In genomic region chr11:54927346-54928140, GRCm38 (mm10) we compare ENCODE assay signal across 9 mouse cellular contexts. TPM values are rescaled to one million over a fixed set of nuclear protein-coding genes. Genes with fewer than 3 reads are reported as not detected.
DNase-seq lines count a peak whose midpoint lies in the region; ATAC-seq and TF ChIP-seq lines count a peak whose summit lies in the region.
"Had no signal": no experiment of that assay in that cellular context is flagged by ENCODE, and none has a peak within 500 bp of the region (broad histone marks: within the 10 kb centered on the region; RNA-seq: fewer than 3 reads in every experiment).

No protein-coding gene starts in this region.

- peak; percentile 56 for DNase-seq in forebrain, embryonic 10.5 days (ENCODE audit: extremely low spot score, low spot score)
- peak; percentile 83 to 87 for DNase-seq in heart, postnatal 10 days
- DNase-seq in layer of hippocampus, adult 9-10 months (ENCODE audit: low spot score): peak; percentile 29
- peak; percentile 63 for DNase-seq in lung, postnatal 25 days (ENCODE audit: low spot score)
- DNase-seq in skeletal muscle tissue, adult 2 months (ENCODE audit: low read depth, low spot score): peak; percentile 79

- H3K27me3 ChIP-seq in forebrain, embryonic 10.5 days (ENCODE audit: poor library complexity, severe bottlenecking): no peaks in the 10 kb centered on the region
- H3K27me3 ChIP-seq in forebrain, embryonic 15.5 days: no peaks in the 10 kb centered on the region
- H3K27me3 ChIP-seq: liver, embryonic 15.5 days had no signal

- intact Hi-C loops in heart, postnatal 10 days (cut with DNase I): loop anchor here (1.0 to 5.0 kb wide), 3 partner anchors 48 to 230 kb away; no protein-coding TSS in a partner anchor

- no peaks in the 10 kb centered on the region for H3K4me1 ChIP-seq in forebrain, embryonic 10.5 days
- no peaks in the 10 kb centered on the region for H3K4me1 ChIP-seq in forebrain, embryonic 15.5 days
- H3K4me1 ChIP-seq in bone marrow, adult 2 months (ENCODE audit: control insufficient read depth, insufficient read depth, low read length): no peaks in the 10 kb centered on the region
- H3K4me1 ChIP-seq: liver, embryonic 15.5 days had no signal

- no peak for TF ChIP-seq POLR2A in bone marrow, adult 2 months (IDR thresholded peaks at IDR 0.05; ENCODE audit: borderline replicate concordance, control insufficient read depth, low read depth, low read length)

- no peak for ATAC-seq in forebrain, embryonic 15.5 days (replicated peaks)
- peak; percentile 60; the same call in 1 of the 2 replicates for ATAC-seq in erythroblast, adult 5-6 weeks (replicated peaks; ENCODE audit: low FRiP score, poor library complexity, severe bottlenecking)

- peaks cover 41% of the 10 kb centered on the region for H3K36me3 ChIP-seq in forebrain, embryonic 10.5 days (replicated peaks)
- peaks cover 7% of the 10 kb centered on the region; the same call in 1 of the 2 replicates for H3K36me3 ChIP-seq in forebrain, embryonic 15.5 days

- 83% methylated on average over 14 of the region's 14 CpGs for WGBS in forebrain, embryonic 10.5 days
- 86% methylated on average over 14 of the region's 14 CpGs for WGBS in forebrain, embryonic 15.5 days
- WGBS in bone marrow, adult 2 months: 85% methylated on average over 14 of the region's 14 CpGs

- H3K9me3 ChIP-seq in forebrain, embryonic 10.5 days: no peaks in the 10 kb centered on the region
- H3K9me3 ChIP-seq in forebrain, embryonic 15.5 days: no peaks in the 10 kb centered on the region
- H3K9me3 ChIP-seq: liver, embryonic 15.5 days had no signal

- H3K27ac ChIP-seq in forebrain, embryonic 10.5 days: no peak overlapping the region
- no peak overlapping the region for H3K27ac ChIP-seq in forebrain, embryonic 15.5 days (replicated peaks)
- H3K27ac ChIP-seq in bone marrow, adult 2 months (ENCODE audit: control insufficient read depth, insufficient read depth, low read depth, low read length, poor library complexity): no peak overlapping the region
- H3K27ac ChIP-seq: liver, embryonic 15.5 days had no signal

- no peak overlapping the region for H3K4me3 ChIP-seq in forebrain, embryonic 10.5 days
- no peak overlapping the region for H3K4me3 ChIP-seq in forebrain, embryonic 15.5 days
- no peak overlapping the region for H3K4me3 ChIP-seq in bone marrow, adult 2 months (replicated peaks; ENCODE audit: control insufficient read depth, low read depth, low read length)
- H3K4me3 ChIP-seq: liver, embryonic 15.5 days had no signal

- H3K9ac ChIP-seq in forebrain, embryonic 15.5 days (replicated peaks): no peak overlapping the region
- H3K9ac ChIP-seq: liver, embryonic 15.5 days had no signal

- H3K4me2 ChIP-seq in forebrain, embryonic 15.5 days (replicated peaks): no peak overlapping the region
- H3K4me2 ChIP-seq: liver, embryonic 15.5 days had no signal

- peak; percentile 92 for TF ChIP-seq CTCF in bone marrow, adult 2 months (IDR thresholded peaks at IDR 0.05; ENCODE audit: control insufficient read depth, insufficient read depth, low read length)

RNA-seq across cellular contexts. Expression of gene Gpx3, which starts 25.3 kb away (rescaled TPM):
- 59.5 and 61.2 TPM in 2 replicates for polyA plus RNA-seq in forebrain, embryonic 10.5 days (2016; fragmentation: Nextera tagmentation; extraction: Ambion mirVana)
- polyA plus RNA-seq in forebrain, embryonic 15.5 days (2015; fragmentation: Nextera tagmentation; extraction: Ambion mirVana): 17.0 and 17.2 TPM in 2 replicates
- polyA plus RNA-seq in bone marrow, adult 2 months (2011; ENCODE audit: insufficient read depth, insufficient read length, low replicate concordance, missing spikeins): 86.6 and 132 TPM in 2 replicates
- 20.9 and 32.1 TPM in 2 replicates for total RNA-seq in erythroblast, adult 5-6 weeks (2015; ENCODE audit: low replicate concordance)
- 0.84 and 1.8 TPM in 2 replicates for total RNA-seq in erythroblast, adult 5-6 weeks (2017; ENCODE audit: low replicate concordance)
- total RNA-seq in heart, postnatal 10 days (2021): 100 to 1,000 TPM; 102 to 159 TPM

RNA-seq across cellular contexts. Expression of gene Tnip1, which starts 35.2 kb away (rescaled TPM):
- polyA plus RNA-seq in forebrain, embryonic 10.5 days (2016; fragmentation: Nextera tagmentation; extraction: Ambion mirVana): 8.8 and 10.0 TPM in 2 replicates
- polyA plus RNA-seq in forebrain, embryonic 15.5 days (2015; fragmentation: Nextera tagmentation; extraction: Ambion mirVana): 11.3 and 13.2 TPM in 2 replicates
- polyA plus RNA-seq in bone marrow, adult 2 months (2011; ENCODE audit: insufficient read depth, insufficient read length, low replicate concordance, missing spikeins): 10.1 and 22.5 TPM in 2 replicates
- total RNA-seq in erythroblast, adult 5-6 weeks (2015; ENCODE audit: low replicate concordance): 13.6 and 13.8 TPM in 2 replicates
- total RNA-seq in erythroblast, adult 5-6 weeks (2017; ENCODE audit: low replicate concordance): 20.5 and 25.6 TPM in 2 replicates
- total RNA-seq in heart, postnatal 10 days (2021): 10 to 100 TPM; 33.4 to 37.1 TPM

Comparison
In these comparisons a context has a peak if more than half of its experiments do, and no peak if none do; other contexts are left out.
1. DNase-seq: peak in every context shown above with its lines; median percentile 85 in heart, postnatal 10 days; 79 in skeletal muscle tissue, adult 2 months; 63 in lung, postnatal 25 days; 56 in forebrain, embryonic 10.5 days; 29 in layer of hippocampus, adult 9-10 months.